Mouse (Mus musculus): Measurements from ENCODE around the gene Prr18. TPM values are rescaled to one million over a fixed set of nuclear protein-coding genes. Genes with fewer than 3 reads are reported as not detected.
"Not testable (repeated sequence)": the region's sequence is repeated elsewhere in the genome, so short reads cannot be mapped to it uniquely, and the experiment has no call there.

Prr18 gene
- polyA plus RNA-seq, 1 experiment = not detected

GRCm38 (mm10) chr17:8316251-8316650 is 21.0 kb upstream of the Prr18 start:
- Histone ChIP-seq H3K4me3 (ENCODE audit: insufficient read depth, low read depth, low read length) (no peak overlapping the region), H3K4me1 (ENCODE audit: control insufficient read depth, insufficient read depth, insufficient read length, low read length) (peaks cover 11% of the 10 kb centered on the region), H3K27ac (replicated peaks; ENCODE audit: low read depth, low read length) (no peak overlapping the region)

- H3K4me3 ChIP-seq (ENCODE audit: insufficient read depth, low read depth, low read length); H3K4me1 ChIP-seq (ENCODE audit: control insufficient read depth, insufficient read depth, insufficient read length, low read length); H3K27ac ChIP-seq (replicated peaks; ENCODE audit: low read depth, low read length): not testable (repeated sequence)
These were observed 10.4 kb upstream of the Prr18 start for GRCm38 (mm10) chr17:8326877-8327276.

DNA sequence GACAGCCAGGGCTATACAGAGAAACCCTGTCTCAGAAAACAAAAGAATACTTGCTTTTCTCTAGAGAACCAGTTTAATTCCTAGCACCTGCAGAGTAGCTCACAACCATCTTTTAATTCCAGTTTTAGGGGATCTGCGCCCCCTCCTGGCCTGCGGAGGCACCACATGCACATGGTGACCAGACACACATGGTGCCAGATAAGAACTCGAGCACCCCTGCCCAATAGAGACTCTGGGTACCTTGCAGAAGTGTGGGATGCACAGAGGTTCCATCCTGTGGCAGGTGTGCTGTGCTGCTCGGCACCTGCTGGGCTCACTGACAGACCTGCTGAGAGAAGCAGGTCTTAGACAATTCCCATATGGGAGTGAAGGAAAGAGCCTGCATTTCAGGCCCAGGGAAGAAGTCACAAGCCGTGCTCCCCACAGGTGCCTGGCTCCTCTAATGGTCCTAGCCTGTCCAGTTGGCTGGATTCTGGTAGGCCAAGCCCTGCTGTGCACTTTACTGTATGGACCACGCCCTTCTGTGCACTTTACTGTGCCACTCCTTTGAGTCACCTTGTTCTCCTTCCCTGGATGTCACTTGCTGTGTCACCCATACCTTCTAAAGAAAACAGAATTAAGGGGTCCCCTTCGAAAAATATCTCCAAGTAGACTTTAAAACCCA is 8.6 kb upstream of the Prr18 start:
- Histone ChIP-seq H3K4me3 (ENCODE audit: insufficient read depth, low read depth, low read length) (no peak overlapping the region), H3K4me1 (ENCODE audit: control insufficient read depth, insufficient read depth, insufficient read length, low read length) (no peaks in the 10 kb centered on the region), H3K27ac (replicated peaks; ENCODE audit: low read depth, low read length) (no peak overlapping the region)

DNA sequence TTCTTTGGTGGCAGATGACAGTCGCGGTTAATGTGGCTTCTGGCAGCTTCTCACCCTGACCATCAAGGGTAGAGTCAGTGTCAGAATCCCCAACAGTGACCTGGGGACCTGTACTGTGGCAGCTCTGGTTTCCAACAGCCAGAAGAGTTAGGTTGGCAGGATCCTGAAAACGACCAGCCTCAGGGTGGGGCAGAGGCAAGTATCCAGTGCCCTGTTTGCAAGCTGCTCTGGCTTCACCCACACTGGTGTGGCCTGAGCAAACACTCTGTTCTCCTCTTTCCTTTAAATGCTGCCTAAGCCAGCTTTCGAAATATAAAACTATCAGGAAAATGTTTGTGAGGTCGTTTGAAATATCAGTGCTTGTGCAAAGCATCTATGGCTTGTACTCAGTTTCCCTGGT is 6.7 kb upstream of the Prr18 start:
- Histone ChIP-seq H3K27ac (replicated peaks; ENCODE audit: low read depth, low read length) (no peak overlapping the region), H3K4me3 (ENCODE audit: insufficient read depth, low read depth, low read length) (no peak overlapping the region), H3K4me1 (ENCODE audit: control insufficient read depth, insufficient read depth, insufficient read length, low read length) (no peaks in the 10 kb centered on the region)

DNA sequence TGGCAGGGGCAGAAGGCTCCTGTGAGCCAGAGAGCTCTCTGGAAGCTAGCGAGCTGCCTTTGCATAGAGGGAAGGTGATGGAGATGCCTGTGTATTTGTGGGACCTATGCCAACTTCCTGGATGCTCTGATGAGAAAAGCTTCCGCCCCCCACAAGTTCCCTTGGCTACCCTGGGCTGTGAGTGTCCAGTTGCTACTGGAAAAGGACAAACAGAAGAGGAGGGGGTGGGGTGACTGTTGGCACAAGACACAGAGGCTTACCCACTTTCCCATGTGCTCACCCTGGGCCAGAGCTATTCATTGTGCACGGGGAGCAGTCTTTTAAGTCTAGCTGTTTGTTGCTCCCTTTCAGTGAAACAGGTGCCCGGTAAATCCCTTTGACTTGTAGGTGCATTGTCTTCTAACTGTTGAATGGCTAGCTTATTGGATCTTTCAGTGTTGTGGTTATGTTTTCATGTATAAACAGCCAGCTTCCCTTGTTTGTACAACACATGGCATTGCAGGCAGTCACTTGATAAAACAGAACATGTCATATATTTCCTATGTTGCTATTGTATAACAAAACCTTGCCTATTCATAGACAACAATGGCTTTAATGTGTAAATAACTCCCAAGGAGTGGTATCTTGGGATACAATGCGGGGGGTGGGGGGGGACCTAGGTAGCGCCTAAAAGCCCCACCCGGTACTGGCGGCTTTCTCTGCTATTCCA is 2.6 kb downstream of the Prr18 start:
- Histone ChIP-seq H3K27ac (replicated peaks; ENCODE audit: low read depth, low read length) (no peak overlapping the region), H3K4me1 (ENCODE audit: control insufficient read depth, insufficient read depth, insufficient read length, low read length) (no peaks in the 10 kb centered on the region), H3K4me3 (ENCODE audit: insufficient read depth, low read depth, low read length) (peak overlapping the region; percentile 36; the same call in 1 of the 2 replicates)

- Histone ChIP-seq H3K4me3 (ENCODE audit: insufficient read depth, low read depth, low read length) (peak overlapping the region; percentile 47), H3K27ac (replicated peaks; ENCODE audit: low read depth, low read length) (no peak overlapping the region), H3K4me1 (ENCODE audit: control insufficient read depth, insufficient read depth, insufficient read length, low read length) (no peaks in the 10 kb centered on the region)
These were observed 3.4 kb downstream of the Prr18 start for GRCm38 (mm10) chr17:8340407-8341359.

- H3K27ac ChIP-seq (replicated peaks; ENCODE audit: low read depth, low read length) = no peak overlapping the region
- H3K4me1 ChIP-seq (ENCODE audit: control insufficient read depth, insufficient read depth, insufficient read length, low read length) = no peaks in the 10 kb centered on the region
- H3K4me3 ChIP-seq (ENCODE audit: insufficient read depth, low read depth, low read length) = peak overlapping the region; percentile 47
These were observed 4.2 kb downstream of the Prr18 start for GRCm38 (mm10) chr17:8341360-8341963.

DNA sequence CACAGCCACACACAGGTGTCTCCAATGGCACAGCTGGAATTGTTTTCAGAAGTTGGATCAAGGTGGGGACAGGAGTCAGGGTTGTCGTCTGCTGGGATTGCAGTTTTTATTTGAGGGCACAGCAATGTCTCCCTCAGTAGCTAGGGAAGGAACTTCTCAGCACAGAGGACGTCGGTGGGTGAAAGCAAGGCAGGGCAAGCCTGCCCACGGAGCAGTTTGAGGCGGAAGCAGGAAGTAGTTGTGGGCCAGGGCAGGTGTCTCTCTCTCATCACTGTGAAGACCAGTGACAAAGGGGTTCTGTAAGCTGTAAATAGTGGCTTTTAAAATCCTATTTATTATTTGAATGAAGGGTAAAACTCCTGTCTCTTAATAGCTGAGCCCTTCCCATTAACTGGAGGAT is 5.4 kb downstream of the Prr18 start:
- no peak overlapping the region for H3K27ac ChIP-seq (replicated peaks; ENCODE audit: low read depth, low read length)
- no peak overlapping the region for H3K4me3 ChIP-seq (ENCODE audit: insufficient read depth, low read depth, low read length)
- no peaks in the 10 kb centered on the region for H3K4me1 ChIP-seq (ENCODE audit: control insufficient read depth, insufficient read depth, insufficient read length, low read length)

DNA sequence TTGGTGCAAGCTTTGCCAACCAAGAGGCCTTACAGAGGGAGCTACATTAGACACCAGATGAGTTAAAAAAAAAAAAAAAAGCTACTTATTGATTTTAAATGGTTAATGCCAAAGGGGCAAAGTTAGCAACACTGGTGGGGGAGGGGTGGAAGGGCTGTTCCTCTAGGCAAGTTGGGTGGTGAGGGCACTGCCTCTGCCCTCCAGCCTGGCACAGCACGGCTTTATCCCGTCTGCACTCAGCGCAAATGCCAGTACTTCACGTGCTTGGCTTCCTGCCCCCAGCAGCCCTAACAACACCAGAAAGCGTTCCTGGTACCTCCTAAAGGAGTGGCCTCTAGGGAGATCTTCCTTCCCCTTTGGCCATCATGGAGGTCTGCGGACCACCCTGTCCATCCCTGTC is 6.2 kb downstream of the Prr18 start:
- Histone ChIP-seq H3K4me1 (ENCODE audit: control insufficient read depth, insufficient read depth, insufficient read length, low read length) (no peaks in the 10 kb centered on the region), H3K27ac (replicated peaks; ENCODE audit: low read depth, low read length) (no peak overlapping the region), H3K4me3 (ENCODE audit: insufficient read depth, low read depth, low read length) (no peak overlapping the region)

- Histone ChIP-seq H3K4me1 (ENCODE audit: control insufficient read depth, insufficient read depth, insufficient read length, low read length) (no peaks in the 10 kb centered on the region), H3K27ac (replicated peaks; ENCODE audit: low read depth, low read length) (no peak overlapping the region), H3K4me3 (ENCODE audit: insufficient read depth, low read depth, low read length) (no peak overlapping the region)
These were observed 10.6 kb downstream of the Prr18 start for GRCm38 (mm10) chr17:8347765-8348285.

- Histone ChIP-seq H3K4me3 (ENCODE audit: insufficient read depth, low read depth, low read length) (no peak overlapping the region), H3K27ac (replicated peaks; ENCODE audit: low read depth, low read length) (no peak overlapping the region), H3K4me1 (ENCODE audit: control insufficient read depth, insufficient read depth, insufficient read length, low read length) (no peaks in the 10 kb centered on the region)
These were observed 11.7 kb downstream of the Prr18 start for GRCm38 (mm10) chr17:8348941-8349340.

DNA sequence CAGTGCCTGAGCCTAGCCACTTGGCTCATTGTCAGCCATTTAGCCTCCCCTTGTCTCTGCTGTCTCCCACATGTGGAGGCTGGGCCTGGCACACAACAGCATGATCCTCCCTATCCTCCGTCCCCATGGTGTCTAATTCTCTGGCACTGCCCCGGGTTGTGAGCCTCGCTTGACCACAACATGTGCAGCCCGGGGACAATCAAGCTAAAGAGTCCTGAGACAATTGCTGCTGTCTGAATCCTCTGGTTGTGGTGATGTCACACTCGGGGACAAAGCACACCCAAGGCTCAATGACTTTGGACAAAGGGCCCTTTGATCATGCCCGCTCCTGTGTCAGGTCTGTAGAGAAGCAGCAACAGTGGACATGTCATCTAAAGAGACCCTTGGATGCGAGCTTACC is 13.8 kb downstream of the Prr18 start:
- no peak overlapping the region for H3K4me3 ChIP-seq (ENCODE audit: insufficient read depth, low read depth, low read length)
- no peak overlapping the region for H3K27ac ChIP-seq (replicated peaks; ENCODE audit: low read depth, low read length)
- H3K4me1 ChIP-seq (ENCODE audit: control insufficient read depth, insufficient read depth, insufficient read length, low read length) = no peaks in the 10 kb centered on the region

DNA sequence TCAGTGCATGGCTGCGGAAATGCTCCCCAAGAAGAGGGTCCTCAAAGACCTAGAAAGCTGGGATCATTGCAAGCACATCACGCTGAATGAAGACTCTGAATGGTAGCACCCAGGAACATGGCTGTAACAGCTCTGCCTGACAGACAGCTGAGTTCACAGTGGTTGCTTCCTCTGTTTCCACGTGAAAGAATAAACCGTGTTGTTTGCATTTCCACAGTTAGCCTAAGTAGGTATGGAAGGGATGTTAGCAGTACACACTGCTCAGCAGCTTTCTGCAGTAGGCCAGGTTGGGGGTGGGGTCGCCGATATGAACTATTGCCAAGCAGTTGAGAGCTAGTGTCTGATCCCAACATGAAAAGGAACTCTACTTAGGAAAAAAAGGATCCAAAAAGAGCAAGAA is 18.4 kb downstream of the Prr18 start, which contains the start of gene T2:
Gene T2 (plus strand): TSS at position 301 of the 400 bp plus-strand sequence.
- Histone ChIP-seq H3K27ac (replicated peaks; ENCODE audit: low read depth, low read length) (no peak within 1 kb of the TSS), H3K4me1 (ENCODE audit: control insufficient read depth, insufficient read depth, insufficient read length, low read length) (no peaks in the 10 kb centered on the region)

GRCm38 (mm10) chr17:8357498-8357897 is 20.2 kb downstream of the Prr18 start:
- Histone ChIP-seq H3K4me1 (ENCODE audit: control insufficient read depth, insufficient read depth, insufficient read length, low read length) (no peaks in the 10 kb centered on the region), H3K4me3 (ENCODE audit: insufficient read depth, low read depth, low read length) (no peak overlapping the region), H3K27ac (replicated peaks; ENCODE audit: low read depth, low read length) (no peak overlapping the region)

More for the DNA sequence above, 18.4 kb downstream of the Prr18 start, which contains the start of gene T2:
- no peak within 1 kb of the TSS for H3K4me3 ChIP-seq (ENCODE audit: insufficient read depth, low read depth, low read length)

- H3K4me3 ChIP-seq (ENCODE audit: insufficient read depth, low read depth, low read length) = no peak overlapping the region
- H3K4me1 ChIP-seq (ENCODE audit: control insufficient read depth, insufficient read depth, insufficient read length, low read length) = no peaks in the 10 kb centered on the region
- no peak overlapping the region for H3K27ac ChIP-seq (replicated peaks; ENCODE audit: low read depth, low read length)
These were observed 23.6 kb downstream of the Prr18 start for GRCm38 (mm10) chr17:8360876-8361275.

All from brown adipose tissue, adult 24 weeks (tissue).